Mouse (Mus musculus): ENCODE measurements around the gene U2af1. TPM values are rescaled to one million over a fixed set of nuclear protein-coding genes. Genes with fewer than 3 reads are reported as not detected.
"Not testable (repeated sequence)": the region's sequence is repeated elsewhere in the genome, so short reads cannot be mapped to it uniquely, and the experiment has no call there.

Gene U2af1
- 271 and 373 TPM in 2 replicates for polyA plus RNA-seq (2016; fragmentation: Nextera tagmentation; extraction: Ambion mirVana)

DNA sequence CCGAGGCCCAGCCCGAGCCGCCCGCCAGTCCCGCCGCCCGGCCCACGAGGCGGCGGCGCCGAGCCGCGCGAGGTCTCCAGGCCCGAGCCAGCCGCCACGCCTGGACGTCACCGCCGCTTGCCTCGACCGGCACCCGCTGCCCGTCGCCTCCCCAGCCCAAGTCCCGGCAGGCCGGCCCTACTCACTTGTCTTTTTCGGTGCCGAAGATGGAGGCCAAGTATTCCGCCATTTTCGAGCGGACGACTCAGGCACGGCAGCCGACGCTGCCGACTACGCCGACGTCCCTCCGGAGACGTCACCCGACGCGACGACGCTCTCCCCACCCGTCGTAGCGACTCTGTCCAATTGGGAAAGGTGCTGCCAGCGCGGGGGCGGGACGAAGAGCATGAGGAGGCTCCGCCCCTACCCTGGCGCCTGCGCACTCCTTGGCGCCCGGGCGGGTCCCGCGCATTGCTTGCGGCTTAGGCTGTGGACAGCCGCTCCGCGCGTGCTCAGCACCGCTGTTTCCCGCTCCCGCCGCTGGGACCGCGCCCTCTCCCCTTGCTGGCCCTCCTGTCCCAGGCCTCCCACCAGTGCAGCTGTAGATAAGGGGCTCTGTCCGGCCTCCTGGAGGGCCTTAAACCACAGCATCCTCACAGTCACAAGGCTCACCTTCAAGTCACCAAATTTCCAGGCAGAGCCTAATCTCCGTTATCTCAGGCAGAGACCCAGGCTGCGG is at the start of gene U2af1:
TSS of gene U2af1 (minus strand) at position 425 of the 718 bp plus-strand sequence.
- Histone ChIP-seq H3K4me1 (peaks cover 17% of the 10 kb centered on the region), H3K27ac (peak within 1 kb of the TSS; percentile 95), H3K36me3 (peaks cover 26% of the 10 kb centered on the region), H3K9me3 (no peaks in the 10 kb centered on the region), H3K4me3 (peak within 1 kb of the TSS; percentile 94), H3K27me3 (ENCODE audit: insufficient read depth, poor library complexity, severe bottlenecking) (no peaks in the 10 kb centered on the region)
- WGBS = under 1% methylated on average over 77 of the region's 77 CpGs
- DNase-seq (ENCODE audit: low spot score) = peak; percentile 99

DNA sequence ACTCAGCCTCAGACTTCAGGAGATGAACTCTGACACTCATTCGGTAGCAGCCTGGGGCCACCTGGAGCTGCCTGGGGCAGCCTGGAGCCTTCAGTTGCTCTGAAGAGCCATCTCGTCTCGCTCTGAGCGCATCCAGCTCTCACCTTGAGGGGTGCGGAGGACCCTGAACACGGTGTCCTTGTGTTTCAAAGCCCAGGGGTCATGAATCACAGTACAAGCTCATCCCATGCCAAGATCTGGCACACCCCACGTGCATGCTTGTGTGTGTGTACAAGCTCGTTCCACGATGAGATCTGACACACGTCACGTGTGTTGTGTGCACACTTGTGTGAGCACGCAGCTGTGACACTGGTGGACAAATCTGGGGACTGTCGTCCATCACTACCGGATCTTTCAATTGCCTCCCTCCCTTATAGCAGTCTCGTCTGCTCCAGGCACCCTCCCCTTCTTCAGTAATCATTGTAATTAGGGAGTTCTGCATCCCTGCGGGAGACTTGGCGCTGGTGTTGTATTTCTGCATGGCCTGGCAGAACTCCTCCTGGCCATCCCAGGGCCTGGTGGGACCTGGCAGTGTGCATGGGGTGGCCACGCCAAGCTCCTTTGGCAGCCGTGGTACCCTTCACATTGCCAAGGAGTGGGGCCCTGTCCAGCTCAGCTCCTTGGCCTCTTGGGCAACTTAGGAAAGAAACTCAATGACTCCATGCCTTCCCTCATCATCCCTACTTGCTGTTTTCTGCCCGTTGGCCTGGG is 46.8 kb upstream of the U2af1 start:
- no peaks in the 10 kb centered on the region for H3K9me3 ChIP-seq
- H3K27ac ChIP-seq = no peak overlapping the region
- H3K27me3 ChIP-seq (ENCODE audit: insufficient read depth, poor library complexity, severe bottlenecking) = no peaks in the 10 kb centered on the region
- no peak for DNase-seq (ENCODE audit: low spot score)
- 74% methylated on average over 20 of the region's 20 CpGs for WGBS
- H3K4me1 ChIP-seq = peaks cover 4% of the 10 kb centered on the region; the same call in 1 of the 2 replicates
- no peaks in the 10 kb centered on the region for H3K36me3 ChIP-seq
- no peak overlapping the region for H3K4me3 ChIP-seq

DNA sequence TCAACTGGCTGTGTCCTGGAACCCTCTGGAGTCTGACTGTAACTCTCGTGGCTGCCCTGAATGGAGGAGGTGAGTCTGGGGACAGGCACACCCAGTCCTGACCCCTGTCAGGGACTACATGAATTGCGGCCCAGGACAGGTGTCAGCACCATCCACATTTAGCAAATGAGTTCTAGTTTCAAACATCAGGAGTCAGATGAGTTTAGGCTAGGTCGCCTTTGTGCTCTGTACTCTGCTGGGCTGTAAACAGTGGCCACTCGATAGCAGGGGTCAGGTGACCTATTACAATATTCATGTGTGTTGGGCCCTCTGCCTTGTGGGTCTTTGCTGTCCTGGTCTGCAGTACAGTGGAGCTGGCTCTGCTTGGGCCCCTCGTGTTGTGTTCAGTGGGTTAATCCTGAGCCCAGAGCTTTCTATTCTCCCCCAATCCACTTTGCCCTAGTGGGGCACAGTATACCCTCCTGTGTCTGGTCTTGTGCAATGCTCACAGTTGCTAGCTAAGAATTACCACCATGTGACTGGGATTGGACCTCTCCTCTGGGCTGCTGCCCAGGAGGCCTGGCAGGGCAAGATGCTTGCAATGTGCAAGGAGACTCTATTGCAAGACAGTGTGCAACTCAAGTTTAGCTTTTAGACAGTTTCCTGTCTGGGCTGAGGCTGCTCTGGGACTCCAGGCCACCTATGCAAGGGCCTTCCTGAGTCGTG is 44.7 kb upstream of the U2af1 start:
- no peaks in the 10 kb centered on the region for H3K27me3 ChIP-seq (ENCODE audit: insufficient read depth, poor library complexity, severe bottlenecking)
- peaks cover 7% of the 10 kb centered on the region; the same call in 1 of the 2 replicates for H3K4me1 ChIP-seq
- no peaks in the 10 kb centered on the region for H3K9me3 ChIP-seq
- 71% methylated on average over 6 of the region's 6 CpGs for WGBS
- no peak overlapping the region for H3K4me3 ChIP-seq
- DNase-seq (ENCODE audit: low spot score) = no peak
- no peak overlapping the region for H3K27ac ChIP-seq
- H3K36me3 ChIP-seq = no peaks in the 10 kb centered on the region

DNA sequence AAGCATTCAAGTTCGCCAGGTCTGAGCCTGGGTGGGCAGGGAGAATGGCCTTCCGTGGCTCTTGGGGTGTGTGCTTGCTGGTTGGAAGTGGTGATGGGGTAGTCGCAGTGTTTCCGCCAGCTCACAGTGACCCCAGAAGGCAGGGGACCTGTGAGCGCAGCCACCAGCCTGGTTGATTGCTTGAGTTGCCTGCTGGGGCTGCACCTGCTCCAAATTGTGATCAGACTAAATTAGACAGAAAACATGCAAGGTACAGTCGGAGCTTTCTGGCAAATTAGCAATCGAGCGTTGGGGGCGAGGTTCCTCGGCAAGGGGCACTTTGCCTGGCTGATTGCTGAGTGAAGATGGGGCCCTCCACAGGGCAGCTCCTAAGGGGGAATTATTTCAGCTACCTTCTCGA is 39.7 kb upstream of the U2af1 start:
- no peak for DNase-seq (ENCODE audit: low spot score)
- peak overlapping the region; percentile 59; the same call in 1 of the 2 replicates for H3K27ac ChIP-seq
- H3K27me3 ChIP-seq (ENCODE audit: insufficient read depth, poor library complexity, severe bottlenecking) = no peaks in the 10 kb centered on the region
- H3K9me3 ChIP-seq = no peaks in the 10 kb centered on the region
- 73% methylated on average over 11 of the region's 11 CpGs for WGBS
- H3K4me1 ChIP-seq = peaks cover 26% of the 10 kb centered on the region
- H3K36me3 ChIP-seq = no peaks in the 10 kb centered on the region
- no peak overlapping the region for H3K4me3 ChIP-seq

DNA sequence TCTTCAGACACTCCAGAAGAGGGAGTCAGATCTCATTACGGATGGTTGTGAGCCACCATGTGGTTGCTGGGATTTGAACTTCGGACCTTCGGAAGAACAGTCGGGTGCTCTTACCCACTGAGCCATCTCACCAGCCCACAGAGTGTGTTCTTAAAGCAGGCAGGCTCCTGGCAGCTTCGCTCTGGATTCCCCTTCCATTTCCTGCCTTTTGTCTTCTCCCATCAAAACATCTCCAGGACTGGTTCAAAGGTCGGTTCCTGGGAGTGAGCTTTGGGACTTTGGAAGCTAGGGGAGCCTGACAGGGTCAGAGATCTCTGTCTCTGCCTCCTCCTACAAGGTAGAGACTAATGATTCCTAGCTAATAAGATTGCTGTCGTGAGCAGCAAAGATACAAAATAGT is 36.7 kb upstream of the U2af1 start:
- peaks cover 32% of the 10 kb centered on the region for H3K4me1 ChIP-seq
- H3K36me3 ChIP-seq; DNase-seq (ENCODE audit: low spot score); H3K9me3 ChIP-seq; H3K27ac ChIP-seq; H3K4me3 ChIP-seq; H3K27me3 ChIP-seq (ENCODE audit: insufficient read depth, poor library complexity, severe bottlenecking): not testable (repeated sequence)
- WGBS = 83% methylated on average over 7 of the region's 7 CpGs

- H3K4me1 ChIP-seq = peaks cover 32% of the 10 kb centered on the region
- 75% methylated on average over 1 of the region's 1 CpGs for WGBS
- no peaks in the 10 kb centered on the region for H3K36me3 ChIP-seq
- no peak for DNase-seq (ENCODE audit: low spot score)
- H3K27ac ChIP-seq = no peak overlapping the region
- H3K4me3 ChIP-seq = no peak overlapping the region
- no peaks in the 10 kb centered on the region for H3K27me3 ChIP-seq (ENCODE audit: insufficient read depth, poor library complexity, severe bottlenecking)
- no peaks in the 10 kb centered on the region for H3K9me3 ChIP-seq
These were observed 36.3 kb upstream of the U2af1 start for GRCm38 (mm10) chr17:31694949-31695348.

- Histone ChIP-seq H3K4me3 (no peak overlapping the region), H3K4me1 (peaks cover 32% of the 10 kb centered on the region), H3K27ac (peak overlapping the region; percentile 84), H3K9me3 (no peaks in the 10 kb centered on the region; the same call in 1 of the 2 replicates), H3K27me3 (ENCODE audit: insufficient read depth, poor library complexity, severe bottlenecking) (no peaks in the 10 kb centered on the region), H3K36me3 (no peaks in the 10 kb centered on the region)
- no peak for DNase-seq (ENCODE audit: low spot score)
- WGBS = 67% methylated on average over 7 of the region's 7 CpGs
These were observed 35.3 kb upstream of the U2af1 start for GRCm38 (mm10) chr17:31694023-31694376.

- H3K27ac ChIP-seq = peak overlapping the region; percentile 84
- no peaks in the 10 kb centered on the region for H3K36me3 ChIP-seq
- peak; percentile 92 for DNase-seq (ENCODE audit: low spot score)
- peak overlapping the region; percentile 46 for H3K4me3 ChIP-seq
- no peaks in the 10 kb centered on the region; the same call in 1 of the 2 replicates for H3K9me3 ChIP-seq
- H3K4me1 ChIP-seq = peaks cover 29% of the 10 kb centered on the region
- WGBS = 2% methylated on average over 20 of the region's 20 CpGs
- no peaks in the 10 kb centered on the region for H3K27me3 ChIP-seq (ENCODE audit: insufficient read depth, poor library complexity, severe bottlenecking)
These were observed 34.8 kb upstream of the U2af1 start for GRCm38 (mm10) chr17:31693330-31694022.

- Histone ChIP-seq H3K36me3 (no peaks in the 10 kb centered on the region), H3K27me3 (ENCODE audit: insufficient read depth, poor library complexity, severe bottlenecking) (no peaks in the 10 kb centered on the region), H3K27ac (peak overlapping the region; percentile 84), H3K4me1 (peaks cover 23% of the 10 kb centered on the region), H3K4me3 (0 out of 2 replicates have a peak overlapping the region, but pooled peaks have one; percentile 46), H3K9me3 (no peaks in the 10 kb centered on the region; the same call in 1 of the 2 replicates)
- 36% methylated on average over 5 of the region's 5 CpGs for WGBS
- no peak for DNase-seq (ENCODE audit: low spot score)
These were observed 34.2 kb upstream of the U2af1 start for GRCm38 (mm10) chr17:31692918-31693317.

GRCm38 (mm10) chr17:31689606-31690005 is 30.9 kb upstream of the U2af1 start:
- WGBS = 58% methylated on average over 1 of the region's 1 CpGs

GRCm38 (mm10) chr17:31688112-31688511 is 29.4 kb upstream of the U2af1 start:
- 0 out of 2 replicates have a peak overlapping the region, but pooled peaks have one; percentile 59 for H3K27ac ChIP-seq
- no peaks in the 10 kb centered on the region for H3K36me3 ChIP-seq
- peaks cover 17% of the 10 kb centered on the region for H3K4me1 ChIP-seq
- no peaks in the 10 kb centered on the region; the same call in 1 of the 2 replicates for H3K9me3 ChIP-seq
- DNase-seq (ENCODE audit: low spot score) = no peak
- H3K4me3 ChIP-seq = no peak overlapping the region
- 81% methylated on average over 9 of the region's 9 CpGs for WGBS
- peaks cover 2% of the 10 kb centered on the region for H3K27me3 ChIP-seq (ENCODE audit: insufficient read depth, poor library complexity, severe bottlenecking)

More at GRCm38 (mm10) chr17:31689606-31690005, 30.9 kb upstream of the U2af1 start:
- Histone ChIP-seq H3K36me3 (no peaks in the 10 kb centered on the region), H3K4me1 (peaks cover 31% of the 10 kb centered on the region), H3K27ac (no peak overlapping the region), H3K4me3 (no peak overlapping the region), H3K9me3 (no peaks in the 10 kb centered on the region; the same call in 1 of the 2 replicates), H3K27me3 (ENCODE audit: insufficient read depth, poor library complexity, severe bottlenecking) (no peaks in the 10 kb centered on the region)
- DNase-seq (ENCODE audit: low spot score) = no peak

- WGBS = 34% methylated on average over 3 of the region's 3 CpGs
These were observed 27.5 kb upstream of the U2af1 start for GRCm38 (mm10) chr17:31686225-31686564.

More at GRCm38 (mm10) chr17:31686225-31686564, 27.5 kb upstream of the U2af1 start:
- peak overlapping the region; percentile 92 for H3K27ac ChIP-seq
- H3K4me3 ChIP-seq = no peak overlapping the region
- H3K27me3 ChIP-seq (ENCODE audit: insufficient read depth, poor library complexity, severe bottlenecking) = peaks cover 15% of the 10 kb centered on the region
- H3K4me1 ChIP-seq = peaks cover 11% of the 10 kb centered on the region
- DNase-seq (ENCODE audit: low spot score) = no peak
- no peaks in the 10 kb centered on the region for H3K36me3 ChIP-seq
- no peaks in the 10 kb centered on the region; the same call in 1 of the 2 replicates for H3K9me3 ChIP-seq
